Mouse (Mus musculus) B cell, adult 62 days (primary cell): ENCODE results near the gene Gm14295. TPM values are rescaled to one million over a fixed set of nuclear protein-coding genes. Genes with fewer than 3 reads are reported as not detected.

Experiments
- total RNA-seq: library from RNA; stranded (reverse); gene quantifications from 4 replicates; pipeline ENCODE4 v1.2.4, GENCODE M21; 2023

The Gm14295 gene
- 1.4 to 4.0 TPM (median 1.7 TPM) in 3 of 4 replicates, not detected in the other for total RNA-seq

DNA sequence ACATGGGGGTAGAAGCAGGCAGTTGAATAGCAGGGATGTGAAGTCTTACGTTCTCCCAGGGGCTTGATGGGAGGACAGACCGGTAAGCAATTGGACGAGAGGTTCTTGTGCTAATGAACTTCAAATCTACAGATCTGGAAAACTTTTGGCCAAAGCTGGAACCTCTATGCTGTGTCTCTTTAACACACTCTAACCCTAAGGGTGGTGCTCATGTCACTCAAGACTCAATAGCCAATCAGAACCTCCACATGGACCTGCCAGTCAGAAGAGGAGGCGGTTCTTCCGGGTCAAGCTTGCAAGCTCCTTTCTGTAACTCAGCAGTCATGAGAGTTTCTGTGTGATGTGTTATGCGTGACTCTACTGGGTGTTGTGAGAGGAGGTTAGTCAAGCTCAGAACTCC lies at the start of gene Gm14295:
Gene Gm14295, plus strand, starts transcription at position 301 of the 400 bp plus-strand sequence.

DNA sequence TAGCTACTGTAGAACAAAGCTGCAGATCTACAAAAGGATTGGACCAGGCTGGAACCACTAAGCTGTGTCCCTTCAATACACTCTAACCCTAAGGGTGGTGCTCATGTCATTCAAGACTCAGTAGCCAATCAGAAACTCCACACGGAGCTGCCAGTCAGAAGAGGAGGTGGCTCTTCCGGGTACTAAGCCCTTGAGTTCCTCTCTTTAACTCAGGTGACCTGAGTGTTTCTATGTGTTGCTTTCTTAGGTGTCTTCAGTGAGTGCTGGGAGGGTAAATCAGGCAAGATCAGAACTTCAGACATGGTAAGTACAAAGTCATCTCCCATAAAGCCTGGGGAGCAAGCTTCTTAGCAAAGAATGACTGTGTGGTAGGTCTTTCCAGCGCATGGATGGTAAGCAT lies 32.4 kb downstream of the Gm14295 start, which contains the start of gene Gm14408:
Gene Gm14408, plus strand, starts transcription at position 301 of the 400 bp plus-strand sequence.

Other genes with a start within 250 kb of the Gm14295 start
- not detected in 4 replicates for gene Gm14308, start 162.3 kb upstream of the Gm14295 start, total RNA-seq
- gene Zfp973, start 128.1 kb upstream of the Gm14295 start, total RNA-seq, result 3.0 to 5.2 TPM (median 4.3 TPM) in 4 replicates
- 0.39 to 2.1 TPM (median 1.2 TPM) in 4 replicates for gene Gm14305, start 90.3 kb upstream of the Gm14295 start, total RNA-seq
- not detected in 4 replicates for gene Gm14408, start 32.5 kb downstream of the Gm14295 start, total RNA-seq
- 0.18 to 0.79 TPM (median 0.42 TPM) in 4 replicates for gene Gm14296, start 129.2 kb downstream of the Gm14295 start, total RNA-seq
- gene Gm14419, start 202.3 kb downstream of the Gm14295 start, total RNA-seq, result 0.46 to 6.7 TPM (median 3.0 TPM) in 4 replicates